Mouse (Mus musculus) testis, adult 10 weeks (tissue): ENCODE results near the gene Ank3. TPM values are rescaled to one million over a fixed set of nuclear protein-coding genes. Genes with fewer than 3 reads are reported as not detected.

Source experiments
- polyA plus RNA-seq: library from polyadenylated mRNA; stranded (reverse); fragments of 350-450 nt; fragmentation: Illumina TruSeq; extraction: RNeasy Lipid Tissue Mini Kit (QIAGEN cat#74804); gene quantifications from one replicate; pipeline ENCODE4 v1.2.3, GENCODE M21; 2014; ENCODE audit warnings: low read depth, low replicate concordance

The Ank3 gene
- polyA plus RNA-seq = 13.5 TPM

GRCm38 (mm10) chr10:69398763-69399590 lies at the start of gene Ank3:
TSS of gene Ank3 (plus strand) at chr10:69398773.

GRCm38 (mm10) chr10:69352212-69353085 lies 46.1 kb upstream of the Ank3 start, which contains the start of gene Cdk1:
TSS of gene Cdk1 (minus strand) at chr10:69352938.

Other genes with a start within 250 kb of the Ank3 start
- 14.6 TPM for gene Rhobtb1, start 247.3 kb upstream of the Ank3 start, polyA plus RNA-seq
- 2.0 TPM for gene A930033H14Rik, start 185.7 kb upstream of the Ank3 start, polyA plus RNA-seq
- 103 TPM for gene Cdk1, start 45.8 kb upstream of the Ank3 start, polyA plus RNA-seq